Mouse (Mus musculus): ENCODE measurements at regions not wholly inside any gene's neighbourhood (a gene's known extent, or its start where the extent isn't known, plus 50 kb on each side); places are given as distances from the start of the nearest gene placed in this dataset.

DNA sequence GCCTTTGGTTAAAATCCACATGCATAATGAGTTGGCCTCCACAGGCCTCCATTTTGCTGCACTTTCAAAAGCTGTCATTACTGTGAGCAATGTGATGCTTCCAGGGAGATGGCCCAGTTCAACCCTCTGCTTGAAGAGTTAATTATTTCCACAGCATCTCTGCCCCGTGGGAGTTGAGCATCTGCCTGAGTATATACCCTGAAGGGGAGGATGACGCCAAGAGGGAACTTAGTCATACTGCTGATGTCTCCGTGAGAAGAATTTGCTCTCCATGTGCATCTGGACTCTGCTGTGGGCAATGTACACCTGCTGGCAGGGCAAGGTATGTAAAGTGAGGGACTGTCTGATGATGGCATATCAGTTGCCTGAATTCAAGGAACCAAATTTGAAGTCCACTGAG, 519.3 kb upstream of the Auts2 start:
- Histone ChIP-seq H3K4me3 (replicated peaks in 1 of 3; ENCODE audit: low read depth in 2 of 3, low read length in 2 of 3, poor library complexity in 1 of 3) (no peak overlapping the region), H3K36me3 (replicated peaks in 1 of 2; ENCODE audit: control insufficient read depth in 1 of 2, insufficient read depth in 1 of 2, low read length in 1 of 2) (no peaks in the 10 kb centered on the region), H3K9me3 (replicated peaks; ENCODE audit: low read length) (peaks cover 59% of the 10 kb centered on the region), H3K9ac (ENCODE audit: insufficient read depth, low read depth) (no peak overlapping the region), H3K4me1 (ENCODE audit: control insufficient read depth in 1 of 2, insufficient read depth in 2 of 2) (no peaks in the 10 kb centered on the region), H3K27me3 (replicated peaks) (no peaks in the 10 kb centered on the region), H3K79me2 (replicated peaks; ENCODE audit: control insufficient read depth, extremely low read depth, insufficient read depth, poor library complexity, severe bottlenecking) (no peaks in the 10 kb centered on the region), H3K27ac (ENCODE audit: insufficient read depth, low read depth) (no peak overlapping the region), H3K4me2 (ENCODE audit: insufficient read depth, low read depth, poor library complexity, severe bottlenecking) (no peak overlapping the region)
- TF ChIP-seq CHD1 (IDR thresholded peaks at IDR 0.05; ENCODE audit: low read depth, low read length): no peak
- no peak for TF ChIP-seq MXI1 (IDR thresholded peaks at IDR 0.05; ENCODE audit: low read depth, low read length)
- no peak for TF ChIP-seq RCOR1 (conservative IDR thresholded peaks at IDR 0.05; ENCODE audit: low read depth, low read length)
- TF ChIP-seq ELF1 (IDR thresholded peaks at IDR 0.05; ENCODE audit: low read depth, low read length): no peak
- dilution Hi-C loops (cut with MboI; ENCODE audit: extremely low pct_ligation_motif_present, extremely low pct_unique_long_range_greater_than_20kb, low sequenced_read_pairs) (no loop called here), in situ Hi-C loops (cut with MboI; ENCODE audit: low pct_ligation_motif_present, low pct_unique_long_range_greater_than_20kb, low sequenced_read_pairs) (no loop called here)
- no peak for DNase-seq (ENCODE audit: extremely low read depth)

GRCm38 (mm10) chr5:133047456-133047855, 504.3 kb upstream of the Auts2 start:
- Histone ChIP-seq H3K79me2 (replicated peaks; ENCODE audit: control insufficient read depth, extremely low read depth, insufficient read depth, poor library complexity, severe bottlenecking) (no peaks in the 10 kb centered on the region), H3K4me2 (ENCODE audit: insufficient read depth, low read depth, poor library complexity, severe bottlenecking) (no peak overlapping the region), H3K4me3 (replicated peaks in 1 of 3; ENCODE audit: low read depth in 2 of 3, low read length in 2 of 3, poor library complexity in 1 of 3) (no peak overlapping the region), H3K27me3 (replicated peaks) (no peaks in the 10 kb centered on the region), H3K9ac (ENCODE audit: insufficient read depth, low read depth) (no peak overlapping the region), H3K36me3 (replicated peaks in 1 of 2; ENCODE audit: control insufficient read depth in 1 of 2, insufficient read depth in 1 of 2, low read length in 1 of 2) (no peaks in the 10 kb centered on the region), H3K9me3 (replicated peaks; ENCODE audit: low read length) (peaks cover 58% of the 10 kb centered on the region), H3K27ac (ENCODE audit: insufficient read depth, low read depth) (no peak overlapping the region), H3K4me1 (ENCODE audit: control insufficient read depth in 1 of 2, insufficient read depth in 2 of 2) (no peaks in the 10 kb centered on the region)
- dilution Hi-C loops (cut with MboI; ENCODE audit: extremely low pct_ligation_motif_present, extremely low pct_unique_long_range_greater_than_20kb, low sequenced_read_pairs): no loop called here
- DNase-seq (ENCODE audit: extremely low read depth): no peak
- in situ Hi-C loops (cut with MboI; ENCODE audit: low pct_ligation_motif_present, low pct_unique_long_range_greater_than_20kb, low sequenced_read_pairs): no loop called here
- TF ChIP-seq MEF2A (IDR thresholded peaks at IDR 0.05; ENCODE audit: borderline replicate concordance, low read depth, low read length): no peak
- TF ChIP-seq USF2 (conservative IDR thresholded peaks at IDR 0.05; ENCODE audit: low read depth, low read length): no peak
- TF ChIP-seq NELFE (IDR thresholded peaks at IDR 0.05; ENCODE audit: low read depth, low read length): no peak
- no peak for TF ChIP-seq UBTF (IDR thresholded peaks at IDR 0.05; ENCODE audit: low read depth, low read length)
- no peak for TF ChIP-seq CHD2 (IDR thresholded peaks at IDR 0.05; ENCODE audit: low read length)
- TF ChIP-seq CTCF (conservative IDR thresholded peaks at IDR 0.05 in 1 of 2, IDR thresholded peaks at IDR 0.05 in 1 of 2; ENCODE audit: low read depth in 2 of 2, low read length in 2 of 2): no peak
- no peak for TF ChIP-seq NRF1 (IDR thresholded peaks at IDR 0.05; ENCODE audit: low read depth, low read length)
- TF ChIP-seq KAT2A (IDR thresholded peaks at IDR 0.05; ENCODE audit: insufficient replicate concordance, low read length): no peak
- TF ChIP-seq JUN (IDR thresholded peaks at IDR 0.05; ENCODE audit: insufficient read depth, low read depth, low read length): no peak
- no peak for TF ChIP-seq POLR2A (IDR thresholded peaks at IDR 0.05; ENCODE audit: low read depth, low read length)
- no peak for TF ChIP-seq ZMIZ1 (IDR thresholded peaks at IDR 0.05; ENCODE audit: low read depth, low read length)
- no peak for TF ChIP-seq ZNF384 (IDR thresholded peaks at IDR 0.05; ENCODE audit: low read depth, low read length)
- no peak for TF ChIP-seq MAFK (IDR thresholded peaks at IDR 0.05; ENCODE audit: insufficient replicate concordance, low read length)
- TF ChIP-seq MAX (IDR thresholded peaks at IDR 0.05; ENCODE audit: low read length): no peak
- TF ChIP-seq CHD1 (IDR thresholded peaks at IDR 0.05; ENCODE audit: low read depth, low read length): no peak
- no peak for TF ChIP-seq JUND (conservative IDR thresholded peaks at IDR 0.05; ENCODE audit: low read depth, low read length)
- TF ChIP-seq ELF1 (IDR thresholded peaks at IDR 0.05; ENCODE audit: low read depth, low read length): no peak
- no peak for TF ChIP-seq MYC (IDR thresholded peaks at IDR 0.05; ENCODE audit: low read depth, low read length)
- no peak for TF ChIP-seq IRF4 (IDR thresholded peaks at IDR 0.05; ENCODE audit: low read depth, low read length)
- TF ChIP-seq MAZ (IDR thresholded peaks at IDR 0.05; ENCODE audit: low read depth, low read length): no peak

Measured in CH12.LX (cell line).